Mouse (Mus musculus) CD8-positive naive resting alpha-beta T cell, adult 2 months (primary cell): Measurements from ENCODE around the gene Atp6v1f.

Experiments used
- DNase-seq, 2 experiments: peaks; one replicate each; pipeline ENCODE4 v3.0.0; 2022; ENCODE audit warnings: low read depth in 2 of 2, low spot score in 2 of 2

Atp6v1f gene

DNA sequence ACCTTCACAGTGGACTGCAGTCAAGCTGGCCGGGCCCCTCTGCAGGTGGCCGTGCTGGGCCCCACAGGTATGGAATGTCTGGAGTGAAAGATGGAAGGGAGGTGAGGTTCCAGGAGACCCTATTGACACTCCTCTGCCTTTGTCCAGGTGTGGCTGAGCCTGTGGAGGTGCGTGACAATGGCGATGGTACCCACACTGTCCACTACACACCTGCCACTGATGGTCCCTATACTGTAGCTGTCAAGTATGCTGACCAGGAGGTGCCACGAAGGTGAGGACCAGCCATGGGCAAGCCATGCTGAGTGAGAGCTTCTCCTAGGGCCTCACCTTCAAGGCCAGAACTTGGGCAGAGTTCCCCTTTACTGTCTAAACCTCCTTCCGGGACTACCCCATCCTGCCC lies 16.9 kb upstream of the Atp6v1f start:
- no peak for DNase-seq

DNA sequence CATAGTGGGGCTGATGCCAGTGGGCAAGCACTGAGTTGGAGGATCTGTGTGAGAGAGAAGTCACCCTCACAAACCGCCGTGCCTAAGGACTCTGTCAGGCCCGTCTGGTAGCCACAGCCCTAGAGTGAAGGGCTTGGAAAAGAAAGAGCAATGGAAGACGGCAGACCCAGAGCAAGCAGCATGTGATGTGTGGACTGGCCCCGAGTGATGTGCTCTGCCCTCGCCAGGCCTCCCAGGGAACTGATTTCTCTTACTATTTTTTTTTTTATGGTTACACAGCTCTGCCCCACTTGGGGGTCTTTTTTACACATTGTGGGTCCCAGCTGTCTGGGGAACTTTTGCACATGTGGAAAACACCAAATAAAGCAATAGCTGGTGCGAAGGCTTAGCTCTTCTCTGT lies 6.0 kb upstream of the Atp6v1f start:
- no peak for DNase-seq

DNA sequence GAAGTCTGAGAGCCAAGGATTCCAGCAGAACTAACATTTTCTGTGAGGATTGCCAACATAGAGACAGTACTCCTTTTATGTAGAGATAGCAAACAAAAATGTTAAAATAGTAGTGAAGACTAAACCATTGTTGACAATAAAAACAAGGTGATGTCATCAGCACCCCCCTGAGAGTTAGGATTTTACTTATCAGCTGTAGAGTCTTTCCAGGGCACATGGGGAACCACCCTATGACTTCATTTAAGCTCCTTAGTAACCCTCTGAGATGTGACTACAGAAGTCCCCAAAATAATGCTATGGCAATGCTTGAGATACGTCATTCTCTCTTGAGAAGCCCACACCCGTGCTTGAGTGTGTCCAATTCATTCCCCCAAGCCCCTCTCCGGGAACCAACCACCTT lies 4.1 kb upstream of the Atp6v1f start:
- DNase-seq, result no peak

DNA sequence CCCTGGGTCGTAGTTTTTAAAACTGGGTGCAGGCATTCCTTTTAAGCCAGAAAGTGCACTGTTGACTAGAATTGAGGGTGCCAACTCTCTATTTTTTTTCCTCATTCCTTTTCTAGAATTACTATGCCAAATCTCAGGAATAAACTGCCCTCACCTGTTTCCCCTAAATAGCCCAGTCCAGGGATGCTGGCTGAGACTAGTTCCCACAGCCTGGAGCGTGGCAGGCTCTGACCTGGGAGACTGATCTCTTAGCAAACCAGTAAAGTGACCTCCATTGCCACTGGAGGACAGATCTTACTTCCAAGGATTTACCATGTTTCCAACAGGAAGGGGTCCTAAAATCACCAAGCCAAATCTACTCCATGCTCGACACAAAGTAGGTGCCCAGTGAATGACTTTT lies 1.3 kb downstream of the Atp6v1f start:
- no peak for DNase-seq

DNA sequence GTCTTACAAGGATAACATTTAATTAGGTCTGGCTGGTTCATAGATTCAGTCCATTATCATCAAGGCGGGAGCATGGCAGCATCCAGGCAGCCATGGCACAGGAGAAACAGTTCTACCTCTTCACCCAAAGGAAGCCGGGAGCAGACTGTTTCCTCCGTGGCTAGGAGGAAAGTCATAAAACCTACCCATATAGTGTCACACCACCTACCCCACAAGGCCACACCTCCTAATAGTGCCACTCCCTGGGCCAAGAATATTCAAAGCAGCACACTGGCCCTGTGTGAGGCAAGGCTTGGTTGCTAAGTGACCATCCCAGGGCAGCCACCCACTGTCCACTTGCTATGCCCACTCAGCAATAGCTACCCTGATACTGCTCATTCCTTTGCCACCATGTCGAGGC lies 3.6 kb downstream of the Atp6v1f start, which contains the start of gene Atp6v1fnb:
Gene Atp6v1fnb (plus strand): TSS at position 301 of the 400 bp plus-strand sequence.
- no peak for DNase-seq

DNA sequence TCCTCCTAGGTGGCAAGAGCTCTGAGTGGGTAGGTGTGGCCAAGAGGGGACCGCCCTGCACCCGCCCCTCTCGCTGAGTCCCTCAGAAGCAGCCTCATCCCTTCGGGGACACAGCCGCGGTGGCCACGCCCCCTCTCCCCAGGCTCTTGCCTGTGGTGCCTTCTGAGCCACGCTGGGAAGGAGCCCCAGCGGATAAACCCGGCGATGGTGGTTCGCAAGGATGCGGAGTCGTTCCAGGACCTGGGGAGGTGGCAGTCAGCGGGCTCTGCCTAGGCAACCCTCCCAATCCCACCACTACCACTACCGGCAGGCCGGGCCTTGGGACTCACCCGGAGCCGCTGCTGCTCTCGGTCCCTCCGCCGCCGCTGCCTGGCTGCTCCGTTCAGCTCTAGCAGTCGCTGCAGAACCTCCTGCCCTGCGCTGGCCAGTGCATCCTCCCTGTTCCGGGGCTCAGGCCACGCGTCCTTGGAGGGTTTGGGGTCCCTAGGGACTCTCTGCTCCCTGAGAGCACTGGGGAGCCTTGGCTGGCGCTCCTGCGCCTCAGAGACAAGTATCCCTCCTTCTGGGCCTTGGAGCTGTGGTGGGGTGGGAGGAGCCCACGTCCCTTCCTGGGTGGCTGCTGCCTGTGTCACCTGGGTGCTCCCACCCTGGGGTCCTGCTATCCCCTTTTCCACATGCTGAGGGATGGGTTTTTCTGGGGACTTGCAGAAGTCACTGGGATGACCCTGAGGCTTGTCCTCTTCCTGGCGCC lies 6.6 kb downstream of the Atp6v1f start:
- DNase-seq, result peak; percentile 53 to 59

DNA sequence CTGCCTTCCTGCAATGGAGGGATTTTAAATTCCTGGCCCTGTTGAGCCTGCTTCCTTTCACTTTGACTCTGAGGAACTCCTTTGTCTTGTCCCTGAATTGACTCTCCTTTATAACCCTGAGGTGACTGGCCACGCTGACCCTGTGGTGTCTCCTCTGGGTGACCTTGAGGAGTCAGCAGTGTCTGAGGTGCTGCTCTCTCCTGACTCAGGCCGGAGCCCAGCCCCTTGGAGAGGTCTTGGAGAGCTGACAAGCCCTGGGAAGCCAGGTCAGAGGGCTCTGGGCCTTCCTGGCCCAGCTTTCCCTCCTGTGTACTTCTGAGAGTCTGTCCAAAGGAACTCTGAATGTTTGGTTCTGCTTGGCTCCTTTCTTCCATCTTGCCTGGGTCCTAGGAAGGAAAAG lies 7.2 kb downstream of the Atp6v1f start:
- no peak for DNase-seq

DNA sequence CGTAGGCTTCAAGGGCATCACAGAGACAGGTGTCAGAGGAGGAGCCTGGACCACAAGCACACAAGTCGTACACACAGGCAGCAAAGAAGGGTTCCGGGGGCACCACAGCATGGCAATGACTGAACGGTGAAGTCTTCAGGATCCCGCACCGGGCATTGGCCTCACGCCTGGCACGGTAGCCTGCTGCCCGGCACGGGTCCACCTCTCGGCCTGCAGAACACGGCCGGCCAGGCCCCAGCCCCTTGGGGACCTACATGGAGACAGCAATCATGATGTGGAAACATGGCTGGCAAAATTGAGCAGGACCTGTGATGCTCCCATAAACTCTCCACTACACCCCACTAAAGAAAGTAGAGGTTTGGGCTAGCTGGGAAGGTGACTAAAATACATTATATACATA lies 15.2 kb downstream of the Atp6v1f start:
- no peak for DNase-seq

DNA sequence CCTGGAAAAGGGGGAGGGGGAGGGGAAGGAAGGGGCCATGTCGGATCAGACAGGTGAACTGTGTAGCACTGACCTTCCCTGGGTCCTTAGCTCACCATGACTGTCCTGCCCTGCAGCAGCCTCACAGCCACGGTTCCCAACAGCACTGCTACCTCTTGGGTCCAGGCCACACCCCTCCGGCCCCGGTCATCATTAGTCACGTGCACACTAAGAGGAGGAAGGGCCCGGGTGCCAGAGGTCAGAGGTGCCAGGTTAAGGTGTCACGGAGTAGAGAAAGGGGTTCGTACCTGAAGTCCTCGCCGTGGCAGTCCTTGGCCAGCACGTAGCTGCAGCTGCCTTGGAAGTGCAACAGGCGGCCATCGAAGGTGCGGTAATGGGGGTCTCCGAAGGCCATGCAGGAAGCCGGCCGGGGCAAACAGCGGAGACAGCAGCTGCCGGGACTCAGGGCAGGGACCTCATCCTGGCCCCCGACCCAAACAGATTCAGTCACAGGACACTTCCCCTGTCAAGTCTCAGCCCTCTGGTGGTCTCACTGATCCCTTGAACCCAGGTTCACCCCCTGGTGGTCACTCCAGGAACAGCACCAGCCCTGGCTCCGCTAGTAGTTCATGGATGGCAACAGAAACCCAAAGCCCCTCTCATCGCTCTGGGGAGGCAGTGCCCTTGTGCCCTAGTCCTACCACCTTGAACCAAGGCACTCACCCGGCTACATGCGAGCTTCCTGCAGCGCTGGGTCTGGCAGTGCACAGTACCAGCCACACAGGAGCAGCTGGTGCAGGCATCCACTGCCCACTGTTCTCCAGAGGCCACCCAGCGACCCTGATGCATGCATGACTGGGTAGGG lies 17.4 kb downstream of the Atp6v1f start:
- peak; percentile 40 to 67 for DNase-seq

DNA sequence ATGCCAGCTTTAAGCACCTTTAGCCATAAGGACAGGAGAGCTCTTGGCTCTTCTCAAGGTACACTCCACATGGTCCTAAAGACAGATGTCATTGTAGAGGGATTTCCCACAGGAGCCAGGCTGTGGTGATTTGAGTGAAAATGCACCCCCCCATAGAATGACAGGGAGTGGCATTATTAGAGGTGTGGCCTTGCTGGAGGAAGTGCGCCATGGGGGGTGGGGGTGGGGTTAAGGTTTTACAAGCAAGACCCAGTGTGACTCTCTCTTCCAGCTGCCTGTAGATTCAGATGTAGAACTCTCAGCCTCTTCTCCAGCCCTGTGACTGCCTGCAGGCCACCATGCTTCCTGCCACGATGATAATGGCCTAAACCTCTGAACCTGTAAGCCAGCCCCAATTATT lies 18.4 kb downstream of the Atp6v1f start:
- DNase-seq, result no peak

DNA sequence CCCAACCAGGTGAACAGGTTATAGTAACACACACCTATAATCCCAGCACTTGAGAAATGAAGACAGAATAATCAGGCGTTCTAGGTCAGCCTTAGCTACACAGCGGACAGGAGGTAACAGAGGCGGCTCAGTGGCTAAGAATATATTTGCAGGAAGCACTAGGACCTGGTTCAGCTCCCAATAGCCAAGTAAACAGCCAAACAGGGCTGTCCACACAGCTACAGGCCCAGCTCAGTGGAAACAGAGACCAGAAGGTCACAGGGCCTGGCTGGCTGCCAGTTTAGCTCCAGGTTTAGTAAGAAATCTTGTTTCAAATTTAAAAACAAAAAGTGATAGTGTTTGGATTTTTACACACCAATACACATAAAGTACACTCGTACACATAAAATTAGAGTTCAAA lies 26.6 kb downstream of the Atp6v1f start:
- no peak for DNase-seq

DNA sequence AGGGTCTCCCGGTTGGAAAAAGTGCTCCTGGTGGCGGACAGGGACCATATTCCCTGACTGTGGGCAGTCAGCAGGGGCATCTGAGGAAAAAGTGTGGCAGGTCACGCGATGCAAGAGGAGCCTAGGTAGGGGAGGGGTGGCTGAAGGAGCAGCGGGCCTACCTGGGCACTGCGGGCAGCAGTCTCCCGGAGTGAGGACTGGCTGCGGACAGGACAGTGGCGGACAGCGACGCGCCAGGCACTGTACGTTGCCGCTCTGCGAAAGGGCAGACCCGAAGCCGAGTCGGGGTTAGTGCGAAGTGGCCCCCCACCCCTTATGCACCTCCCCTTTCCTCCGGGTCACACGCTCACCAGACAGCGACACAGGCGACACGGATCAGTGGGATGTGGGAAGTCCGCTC lies 28.8 kb downstream of the Atp6v1f start:
- DNase-seq, result no peak

DNA sequence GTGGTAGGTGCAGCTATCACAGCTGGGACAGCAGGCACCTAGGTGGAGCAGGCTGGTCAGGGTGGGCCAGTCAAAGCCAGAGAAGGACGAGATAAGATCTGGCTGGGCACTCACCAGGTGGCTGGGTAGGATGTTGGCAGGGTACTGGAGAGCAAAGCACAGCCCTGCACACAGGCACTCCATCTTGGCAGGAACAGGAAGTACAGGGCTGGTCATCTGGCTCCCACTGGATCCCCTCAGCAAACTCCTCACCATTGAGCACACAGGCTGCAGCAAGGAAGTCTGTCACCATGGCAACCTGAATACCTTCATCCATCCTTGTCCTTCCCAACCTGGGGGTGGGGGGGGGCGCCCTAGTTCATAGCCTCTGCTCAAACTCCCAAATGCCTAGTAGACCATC lies 30.3 kb downstream of the Atp6v1f start:
- DNase-seq, result no peak

DNA sequence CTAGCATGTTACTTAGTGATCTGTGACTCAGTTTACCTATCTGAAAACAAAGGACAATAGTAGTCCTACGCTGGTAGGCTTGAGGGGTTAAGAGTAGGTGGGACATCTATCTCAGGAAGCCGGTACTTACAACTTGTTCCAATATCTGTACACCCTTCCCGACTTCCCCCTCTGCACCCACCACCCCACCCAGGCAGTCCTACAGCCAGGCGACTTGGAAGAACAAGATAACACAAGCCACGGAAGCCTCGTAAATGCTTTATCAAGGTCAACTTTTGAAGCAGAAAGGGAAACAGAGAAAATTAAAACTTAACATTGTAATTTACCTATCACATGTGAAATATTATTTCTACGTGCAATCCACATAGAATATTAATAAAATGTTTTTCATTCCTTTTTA lies 32.7 kb downstream of the Atp6v1f start:
- DNase-seq, result no peak

DNA sequence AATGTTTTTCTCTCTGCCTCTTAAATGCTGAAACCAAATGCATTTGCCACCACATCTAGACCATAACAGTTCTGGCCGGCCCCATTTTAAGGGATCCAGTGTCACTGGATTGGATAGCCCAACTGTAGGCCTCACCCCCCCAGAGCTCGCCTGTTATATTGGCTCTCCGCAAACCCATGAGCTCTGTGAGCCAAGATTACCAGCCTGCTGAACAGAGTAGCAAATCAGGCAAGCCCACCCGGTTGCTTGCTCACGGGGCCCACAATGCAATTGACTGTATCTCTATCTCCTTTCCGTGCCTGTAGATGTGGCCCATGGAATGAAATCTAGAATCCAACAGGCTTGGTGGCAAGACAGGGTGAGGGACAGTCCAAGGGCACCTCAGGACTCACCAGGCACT lies 33.3 kb downstream of the Atp6v1f start:
- no peak for DNase-seq

DNA sequence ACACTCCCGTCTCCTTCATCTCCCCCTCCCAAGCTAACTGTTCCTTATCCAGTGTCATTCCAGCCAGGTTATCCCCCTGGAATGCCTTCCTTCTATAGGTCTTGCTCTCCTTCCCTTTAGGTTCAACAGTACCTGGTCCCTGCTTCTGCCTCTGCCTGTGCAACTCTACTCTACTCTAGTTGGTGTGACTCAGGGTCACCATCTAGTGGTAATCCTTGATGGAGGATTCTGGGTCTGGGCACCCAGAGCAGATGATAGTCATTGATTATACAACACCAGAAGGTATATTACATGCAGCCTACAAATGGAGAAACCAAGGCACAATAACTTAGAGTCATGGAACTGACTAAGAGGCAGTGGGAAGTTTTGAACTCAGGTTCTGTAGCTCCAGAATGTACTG lies 34.1 kb downstream of the Atp6v1f start:
- no peak for DNase-seq

DNA sequence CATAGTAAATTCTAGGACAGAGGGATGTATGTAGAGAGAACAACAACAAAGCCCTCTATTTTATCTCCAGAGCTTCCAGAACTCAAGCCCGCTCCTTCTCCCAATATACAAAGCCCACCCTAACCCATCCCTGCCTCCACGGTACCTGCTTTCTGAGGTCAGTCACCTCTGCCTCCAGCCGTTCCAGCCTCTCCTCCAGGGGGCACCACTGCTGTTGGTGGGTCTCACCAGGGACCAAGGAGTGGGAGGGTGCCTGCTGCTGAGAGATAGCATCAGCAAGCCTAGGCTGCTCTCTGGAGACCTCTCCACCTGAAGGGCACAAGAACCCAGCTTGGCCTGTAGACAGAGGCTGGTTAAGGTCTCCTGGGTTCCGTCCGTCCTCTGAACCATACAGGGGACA lies 38.0 kb downstream of the Atp6v1f start:
- no peak for DNase-seq

DNA sequence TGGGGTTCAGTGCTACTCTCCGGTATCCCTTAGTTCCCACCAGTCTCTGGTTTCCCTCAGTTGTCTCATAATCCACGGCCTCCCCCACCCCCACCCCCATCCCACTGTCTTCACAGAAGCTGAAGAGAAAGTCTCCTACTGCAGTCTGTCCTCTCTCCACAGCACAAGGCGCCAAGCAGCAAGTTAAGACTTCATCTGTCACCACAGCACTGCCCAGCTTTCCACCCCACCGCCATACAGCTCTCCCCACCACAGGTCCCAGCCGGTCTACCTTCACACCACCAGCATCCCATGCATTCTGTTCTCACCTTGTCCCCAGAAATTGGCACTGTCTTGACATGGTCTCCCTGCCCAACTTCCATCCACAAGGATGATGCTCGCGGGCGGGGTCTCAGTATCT lies 39.3 kb downstream of the Atp6v1f start:
- DNase-seq, result no peak

DNA sequence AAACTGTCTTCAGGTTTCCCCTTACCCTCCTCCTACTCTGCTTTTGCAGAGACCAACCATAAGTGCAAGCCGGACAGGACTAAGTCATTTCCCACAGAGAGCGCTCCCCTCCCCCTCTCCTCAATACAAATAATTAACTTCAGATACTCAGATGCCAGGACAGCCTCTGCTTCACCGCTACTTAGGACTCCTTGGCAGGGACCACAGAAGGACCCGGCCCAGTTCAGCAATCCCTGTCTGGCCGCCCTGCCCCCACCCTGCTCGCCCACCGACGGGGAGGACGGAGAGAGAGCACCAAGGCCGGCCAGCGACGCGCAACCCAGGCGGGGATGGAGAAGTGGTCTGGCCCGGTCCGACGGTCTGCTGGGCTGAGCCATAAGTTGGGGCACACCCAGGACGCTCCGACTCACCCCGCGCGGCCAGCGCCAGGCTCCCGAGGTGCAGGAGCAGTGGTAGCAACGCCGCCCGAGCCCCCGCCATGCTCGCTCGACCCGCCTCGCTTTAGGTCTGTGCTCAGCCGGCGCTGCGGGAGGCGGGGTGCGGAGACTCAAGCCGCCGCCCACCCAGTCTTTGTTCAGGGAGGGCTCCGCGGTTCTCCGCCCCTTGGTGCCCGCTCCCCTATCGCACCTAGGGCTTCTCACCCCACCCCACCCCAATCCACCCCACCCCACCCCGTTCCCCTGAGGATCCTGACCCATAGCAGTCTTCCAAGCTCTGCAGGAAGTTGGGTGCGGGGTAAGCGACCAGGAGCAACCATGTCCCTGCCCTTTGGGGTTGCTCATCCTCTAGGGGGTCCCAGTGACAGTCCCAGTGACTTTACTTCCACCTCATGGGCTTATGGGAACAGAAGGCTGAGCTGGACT lies 40.2 kb downstream of the Atp6v1f start, which contains the start of gene Kcp:
Gene Kcp (minus strand): TSS at position 506 of the 863 bp plus-strand sequence.
- no peak for DNase-seq

DNA sequence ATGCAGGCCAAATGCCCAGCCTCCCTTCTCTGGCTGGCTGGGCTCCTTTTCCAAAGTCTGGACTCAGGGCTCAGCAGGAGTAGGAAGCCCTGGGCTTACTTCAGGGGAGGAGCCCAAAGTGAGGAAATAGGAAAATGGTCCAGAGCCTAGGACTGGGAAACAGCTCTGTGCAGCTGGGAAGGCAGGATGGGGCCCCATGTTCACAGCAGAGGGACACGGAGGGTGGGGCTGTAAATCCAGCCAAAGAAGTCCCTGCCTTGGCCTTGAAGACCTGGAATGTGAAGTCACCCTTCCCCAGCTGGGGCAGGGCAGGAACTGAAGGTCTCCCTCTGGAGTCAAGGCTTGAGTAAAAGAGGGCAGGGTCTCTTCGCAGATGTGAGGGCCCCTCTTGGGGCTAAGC lies 41.6 kb downstream of the Atp6v1f start:
- no peak for DNase-seq

DNA sequence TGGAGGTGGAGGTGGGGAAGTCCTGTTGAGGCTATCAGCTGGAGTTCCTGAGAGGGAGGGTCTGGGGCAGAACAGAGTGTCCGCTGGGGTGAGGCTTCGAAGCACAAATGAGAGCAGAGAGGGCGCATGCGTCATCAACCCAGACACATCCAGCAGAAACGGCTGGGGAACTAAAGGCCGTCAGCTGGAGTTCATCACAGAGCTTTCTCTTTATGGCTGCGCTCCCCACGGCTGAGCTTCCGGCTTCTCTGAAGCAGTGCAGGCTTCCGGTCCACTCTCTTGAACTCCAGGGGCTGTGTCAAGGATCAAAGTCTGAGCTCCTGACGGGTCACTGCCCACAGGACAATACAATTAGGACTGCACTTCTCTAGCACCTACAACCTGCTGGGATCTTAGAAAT lies 45.8 kb downstream of the Atp6v1f start:
- DNase-seq, result no peak

DNA sequence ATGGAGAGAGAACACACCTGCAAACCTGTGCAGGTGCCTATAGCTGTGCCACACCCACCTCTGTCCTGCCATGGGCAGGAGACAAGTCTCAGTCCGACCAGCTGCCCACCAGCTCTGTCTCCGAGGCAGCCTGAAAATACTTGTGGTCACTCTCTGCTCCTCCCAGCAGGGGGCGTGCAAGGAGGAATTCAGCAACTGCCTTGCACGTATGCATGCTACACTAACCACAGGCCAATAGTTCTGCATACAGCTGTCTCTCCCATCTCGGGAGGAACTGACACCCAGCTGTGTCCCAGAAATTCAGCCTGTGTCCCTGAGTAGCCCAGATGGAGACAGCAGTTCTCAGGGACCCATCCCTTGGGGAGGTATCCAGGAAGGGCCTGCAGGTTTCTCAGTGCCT lies 49.6 kb downstream of the Atp6v1f start:
- peak; percentile 44 to 59 for DNase-seq
